Mouse (Mus musculus): ENCODE measurements around the gene Ube2o. TPM values are rescaled to one million over a fixed set of nuclear protein-coding genes. Genes with fewer than 3 reads are reported as not detected.
"Not testable (repeated sequence)": the region's sequence is repeated elsewhere in the genome, so short reads cannot be mapped to it uniquely, and the experiment has no call there.

Gene Ube2o
- polyA plus RNA-seq, 1 experiment from 2014 or later, result 14.4 TPM

DNA sequence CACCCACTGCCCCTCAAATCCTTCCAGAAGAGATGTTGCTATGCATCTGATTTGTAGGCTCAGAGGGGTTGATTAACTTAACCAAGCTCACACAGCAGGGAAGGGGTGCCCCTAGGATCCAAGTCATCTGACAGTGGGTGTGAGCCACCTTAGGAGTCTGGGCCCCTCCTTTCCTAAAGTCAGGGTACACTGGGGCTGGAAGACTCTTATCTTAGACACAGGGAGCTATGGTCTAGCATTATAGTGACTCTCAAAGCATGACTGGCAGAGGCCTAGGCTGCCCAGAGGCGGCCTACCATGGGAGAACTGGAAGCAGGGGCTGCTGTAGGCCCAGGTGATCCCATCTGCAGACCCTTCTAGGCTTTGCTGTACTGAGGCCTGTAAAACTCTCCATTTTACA is 31.3 kb upstream of the Ube2o start:
- Histone ChIP-seq H3K4me3 (ENCODE audit: control insufficient read depth in 1 of 2, insufficient read depth in 1 of 2, low read depth in 1 of 2, low read length in 2 of 2) (no peak overlapping the region), H3K9me3 (ENCODE audit: control insufficient read depth, low read length) (no peaks in the 10 kb centered on the region), H3K4me2 (ENCODE audit: low read length) (no peak overlapping the region), H3K9ac (ENCODE audit: low read length) (no peak overlapping the region), H3K27me3 (ENCODE audit: control insufficient read depth, insufficient read depth, low read length) (no peaks in the 10 kb centered on the region), H3K36me3 (ENCODE audit: control insufficient read depth, insufficient read depth, low read length) (peaks cover 10% of the 10 kb centered on the region; the same call in 1 of the 2 replicates), H3K27ac (replicated peaks in 1 of 2; ENCODE audit: control insufficient read depth in 1 of 2, insufficient read depth in 1 of 2, low read depth in 2 of 2, low read length in 2 of 2) (no peak overlapping the region), H3K4me1 (ENCODE audit: control insufficient read depth in 2 of 2, insufficient read depth in 2 of 2, low read length in 2 of 2) (peaks cover 15 to 21% of the 10 kb centered on the region in 2 experiments)
- no peak for ATAC-seq (ENCODE audit: insufficient number of reproducible peaks, insufficient read depth, low FRiP score, low read depth)
- WGBS, result 74% methylated on average over 1 of the region's 1 CpGs

DNA sequence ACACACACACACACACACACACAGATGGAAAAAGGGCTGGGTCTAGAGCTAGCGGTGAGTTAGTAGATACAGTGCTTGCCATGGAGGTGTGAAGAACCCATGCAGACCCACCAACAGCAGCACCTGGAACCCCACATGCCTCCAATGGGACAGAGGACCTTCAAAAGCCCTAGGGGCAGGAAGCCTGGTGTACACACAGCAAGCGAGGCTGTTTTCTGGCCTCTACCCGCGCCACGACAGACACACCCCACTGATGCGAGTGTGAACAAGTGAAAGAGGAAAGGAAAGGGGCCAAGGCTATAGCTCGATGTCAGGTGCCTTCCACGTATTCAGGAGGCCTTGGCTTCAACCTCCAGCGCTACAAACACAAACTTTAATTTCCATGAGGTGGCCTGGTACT is 30.6 kb upstream of the Ube2o start:
- H3K27ac ChIP-seq (replicated peaks in 1 of 2; ENCODE audit: control insufficient read depth in 1 of 2, insufficient read depth in 1 of 2, low read depth in 2 of 2, low read length in 2 of 2), result no peak overlapping the region
- ATAC-seq (ENCODE audit: insufficient number of reproducible peaks, insufficient read depth, low FRiP score, low read depth), result no peak
- H3K9ac ChIP-seq (ENCODE audit: low read length), result no peak overlapping the region
- no peaks in the 10 kb centered on the region for H3K9me3 ChIP-seq (ENCODE audit: control insufficient read depth, low read length)
- H3K4me1 ChIP-seq (ENCODE audit: control insufficient read depth in 2 of 2, insufficient read depth in 2 of 2, low read length in 2 of 2), result peaks cover 15 to 18% of the 10 kb centered on the region in 2 experiments
- peaks cover 14% of the 10 kb centered on the region for H3K36me3 ChIP-seq (ENCODE audit: control insufficient read depth, insufficient read depth, low read length)
- H3K27me3 ChIP-seq (ENCODE audit: control insufficient read depth, insufficient read depth, low read length), result no peaks in the 10 kb centered on the region
- no peak overlapping the region for H3K4me2 ChIP-seq (ENCODE audit: low read length)
- no peak overlapping the region for H3K4me3 ChIP-seq (ENCODE audit: control insufficient read depth in 1 of 2, insufficient read depth in 1 of 2, low read depth in 1 of 2, low read length in 2 of 2)
- 87% methylated on average over 9 of the region's 9 CpGs for WGBS

DNA sequence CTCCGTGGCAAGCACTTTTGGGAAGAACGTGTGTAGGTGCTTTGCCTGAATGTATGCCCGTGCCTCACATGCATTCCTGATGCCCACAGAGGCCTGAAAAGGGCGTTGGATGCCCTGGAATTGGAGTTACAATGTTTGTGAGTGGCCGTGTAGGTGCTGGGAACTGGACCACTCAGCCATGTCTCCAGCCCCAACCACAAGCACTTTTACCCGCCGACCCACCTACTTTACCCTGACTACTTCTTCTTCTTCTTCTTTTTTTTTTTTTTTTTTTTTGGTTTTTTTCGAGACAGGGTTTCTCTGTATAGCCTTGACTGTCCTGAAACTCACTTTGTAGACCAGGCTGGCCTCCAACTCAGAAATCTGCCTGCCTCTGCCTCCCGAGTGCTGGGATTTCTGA is 29.9 kb upstream of the Ube2o start:
- not testable (repeated sequence) for H3K27ac ChIP-seq (replicated peaks in 1 of 2; ENCODE audit: control insufficient read depth in 1 of 2, insufficient read depth in 1 of 2, low read depth in 2 of 2, low read length in 2 of 2); H3K4me2 ChIP-seq (ENCODE audit: low read length); H3K9ac ChIP-seq (ENCODE audit: low read length); H3K27me3 ChIP-seq (ENCODE audit: control insufficient read depth, insufficient read depth, low read length); H3K9me3 ChIP-seq (ENCODE audit: control insufficient read depth, low read length); ATAC-seq (ENCODE audit: insufficient number of reproducible peaks, insufficient read depth, low FRiP score, low read depth); H3K4me3 ChIP-seq (ENCODE audit: control insufficient read depth in 1 of 2, insufficient read depth in 1 of 2, low read depth in 1 of 2, low read length in 2 of 2)
- Histone ChIP-seq H3K4me1 (ENCODE audit: control insufficient read depth in 2 of 2, insufficient read depth in 2 of 2, low read length in 2 of 2) (peaks cover 9 to 11% of the 10 kb centered on the region in 2 experiments), H3K36me3 (ENCODE audit: control insufficient read depth, insufficient read depth, low read length) (peaks cover 19% of the 10 kb centered on the region)
- WGBS, result 89% methylated on average over 9 of the region's 9 CpGs

DNA sequence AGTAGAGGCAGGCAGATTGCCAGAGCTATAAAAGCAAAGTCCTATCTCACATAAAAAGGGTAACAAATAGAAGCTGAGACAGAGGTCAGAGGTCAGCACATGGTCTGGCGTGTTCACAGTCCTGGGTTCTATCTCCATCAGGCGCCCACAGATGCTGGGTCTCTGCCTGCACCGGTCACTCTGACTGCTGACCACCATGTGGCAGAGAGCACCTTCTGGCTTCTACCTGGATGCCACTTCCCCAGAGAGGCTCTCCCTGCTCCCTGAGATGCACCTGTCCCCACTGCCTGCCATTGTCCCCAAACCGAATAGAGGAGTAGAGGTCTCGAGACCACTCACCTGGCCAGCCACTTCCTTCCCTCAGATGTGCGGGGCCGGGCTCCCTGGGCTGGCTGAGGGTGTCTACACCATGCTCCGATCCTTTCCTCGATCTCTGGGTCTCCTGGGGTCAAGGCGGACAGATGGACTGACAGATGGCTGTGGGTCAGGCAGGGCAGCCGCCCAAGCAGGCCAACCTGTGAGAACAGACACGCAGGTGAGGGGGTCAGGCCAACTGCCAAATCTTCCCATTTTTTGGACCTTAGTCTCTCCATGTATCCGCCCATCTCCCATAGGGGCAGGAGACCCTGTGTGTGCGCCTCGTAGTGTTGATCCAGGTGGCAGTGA is 28.9 kb upstream of the Ube2o start:
- H3K36me3 ChIP-seq (ENCODE audit: control insufficient read depth, insufficient read depth, low read length), result peaks cover 29% of the 10 kb centered on the region
- H3K4me2 ChIP-seq (ENCODE audit: low read length), result no peak overlapping the region
- H3K4me3 ChIP-seq (ENCODE audit: control insufficient read depth in 1 of 2, insufficient read depth in 1 of 2, low read depth in 1 of 2, low read length in 2 of 2), result no peak overlapping the region
- H3K9ac ChIP-seq (ENCODE audit: low read length), result no peak overlapping the region
- no peaks in the 10 kb centered on the region for H3K9me3 ChIP-seq (ENCODE audit: control insufficient read depth, low read length)
- peaks cover 1 to 3% of the 10 kb centered on the region in 2 experiments; a peak in 3 of 4 replicates for H3K4me1 ChIP-seq (ENCODE audit: control insufficient read depth in 2 of 2, insufficient read depth in 2 of 2, low read length in 2 of 2)
- H3K27me3 ChIP-seq (ENCODE audit: control insufficient read depth, insufficient read depth, low read length), result no peaks in the 10 kb centered on the region
- ATAC-seq (ENCODE audit: insufficient number of reproducible peaks, insufficient read depth, low FRiP score, low read depth), result no peak
- 91% methylated on average over 15 of the region's 15 CpGs for WGBS
- no peak overlapping the region for H3K27ac ChIP-seq (replicated peaks in 1 of 2; ENCODE audit: control insufficient read depth in 1 of 2, insufficient read depth in 1 of 2, low read depth in 2 of 2, low read length in 2 of 2)

DNA sequence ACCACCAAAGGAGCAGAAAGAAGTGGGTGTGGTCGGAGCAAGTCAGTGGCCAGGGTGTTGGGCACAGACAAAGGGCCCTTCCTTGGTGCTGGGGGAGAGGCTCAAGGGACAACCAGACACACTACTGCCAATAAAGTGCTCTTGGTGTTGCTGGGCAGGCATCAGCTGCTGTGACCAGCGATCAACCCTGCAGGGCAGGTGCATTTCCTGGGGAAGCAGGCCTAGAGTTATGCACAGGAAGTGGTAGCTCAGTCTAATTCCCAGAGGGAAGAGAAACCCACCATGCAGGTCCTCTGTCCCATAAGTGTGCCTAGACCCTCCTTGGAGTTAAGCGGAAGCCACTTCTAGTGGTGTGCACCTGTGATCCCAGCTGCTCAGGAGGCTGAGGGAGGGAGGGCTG is 26.5 kb upstream of the Ube2o start:
- Histone ChIP-seq H3K9ac (ENCODE audit: low read length) (no peak overlapping the region), H3K4me1 (ENCODE audit: control insufficient read depth in 2 of 2, insufficient read depth in 2 of 2, low read length in 2 of 2) (peaks cover 0 to 3% of the 10 kb centered on the region in 2 experiments; a peak in 1 of 4 replicates), H3K27me3 (ENCODE audit: control insufficient read depth, insufficient read depth, low read length) (no peaks in the 10 kb centered on the region), H3K9me3 (ENCODE audit: control insufficient read depth, low read length) (no peaks in the 10 kb centered on the region), H3K27ac (replicated peaks in 1 of 2; ENCODE audit: control insufficient read depth in 1 of 2, insufficient read depth in 1 of 2, low read depth in 2 of 2, low read length in 2 of 2) (no peak overlapping the region), H3K36me3 (ENCODE audit: control insufficient read depth, insufficient read depth, low read length) (peaks cover 48% of the 10 kb centered on the region), H3K4me3 (ENCODE audit: control insufficient read depth in 1 of 2, insufficient read depth in 1 of 2, low read depth in 1 of 2, low read length in 2 of 2) (no peak overlapping the region), H3K4me2 (ENCODE audit: low read length) (no peak overlapping the region)
- 94% methylated on average over 3 of the region's 3 CpGs for WGBS
- ATAC-seq (ENCODE audit: insufficient number of reproducible peaks, insufficient read depth, low FRiP score, low read depth), result no peak

DNA sequence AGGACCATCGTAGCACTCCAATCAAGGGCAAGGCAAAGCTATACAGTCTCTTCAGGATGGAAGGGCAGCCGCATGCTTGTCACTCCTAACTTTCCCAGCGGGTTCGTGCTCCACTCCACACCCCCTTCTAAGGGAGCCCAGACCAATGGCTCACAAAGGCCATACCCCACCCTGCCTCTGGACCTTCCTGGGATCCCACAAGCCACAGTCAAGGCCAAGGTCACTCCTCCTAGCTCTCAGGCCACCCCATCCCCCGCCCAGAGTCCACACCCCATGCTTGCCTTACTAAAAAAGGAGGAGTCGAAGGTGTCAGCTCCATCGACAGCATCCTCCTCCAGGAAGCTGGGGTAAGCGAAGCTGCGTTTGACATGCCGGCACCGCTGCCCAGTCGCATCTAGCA is 22.9 kb upstream of the Ube2o start:
- no peaks in the 10 kb centered on the region for H3K9me3 ChIP-seq (ENCODE audit: control insufficient read depth, low read length)
- peaks cover 77% of the 10 kb centered on the region for H3K36me3 ChIP-seq (ENCODE audit: control insufficient read depth, insufficient read depth, low read length)
- H3K4me3 ChIP-seq (ENCODE audit: control insufficient read depth in 1 of 2, insufficient read depth in 1 of 2, low read depth in 1 of 2, low read length in 2 of 2), result no peak overlapping the region
- H3K4me1 ChIP-seq (ENCODE audit: control insufficient read depth in 2 of 2, insufficient read depth in 2 of 2, low read length in 2 of 2), result no peaks in the 10 kb centered on the region
- no peak overlapping the region for H3K4me2 ChIP-seq (ENCODE audit: low read length)
- 84% methylated on average over 12 of the region's 12 CpGs for WGBS
- H3K27me3 ChIP-seq (ENCODE audit: control insufficient read depth, insufficient read depth, low read length), result no peaks in the 10 kb centered on the region
- no peak for ATAC-seq (ENCODE audit: insufficient number of reproducible peaks, insufficient read depth, low FRiP score, low read depth)
- no peak overlapping the region for H3K9ac ChIP-seq (ENCODE audit: low read length)
- H3K27ac ChIP-seq (replicated peaks in 1 of 2; ENCODE audit: control insufficient read depth in 1 of 2, insufficient read depth in 1 of 2, low read depth in 2 of 2, low read length in 2 of 2), result no peak overlapping the region

DNA sequence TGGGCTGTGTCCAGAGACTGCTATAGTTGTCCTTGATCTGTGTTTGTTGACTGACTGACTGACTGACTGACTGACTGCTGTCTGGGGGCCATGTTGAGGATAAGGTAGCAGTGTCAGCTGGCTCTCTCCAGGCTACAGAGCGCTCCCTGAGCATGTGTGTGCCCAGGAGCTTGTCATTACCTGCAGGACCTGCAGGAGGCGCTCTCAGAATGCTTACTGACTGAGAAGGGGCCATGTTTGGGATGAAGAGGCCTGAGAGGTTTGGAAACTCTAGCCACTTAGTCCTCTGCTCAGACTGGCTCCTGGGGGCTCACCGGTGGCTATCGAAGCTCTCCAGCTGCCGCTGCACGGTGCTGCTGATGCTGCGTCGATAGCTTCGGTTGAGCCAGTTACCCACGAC is 22.1 kb upstream of the Ube2o start:
- ATAC-seq (ENCODE audit: insufficient number of reproducible peaks, insufficient read depth, low FRiP score, low read depth), result no peak
- Histone ChIP-seq H3K4me1 (ENCODE audit: control insufficient read depth in 2 of 2, insufficient read depth in 2 of 2, low read length in 2 of 2) (no peaks in the 10 kb centered on the region), H3K36me3 (ENCODE audit: control insufficient read depth, insufficient read depth, low read length) (peaks cover 80% of the 10 kb centered on the region), H3K4me2 (ENCODE audit: low read length) (no peak overlapping the region), H3K27ac (replicated peaks in 1 of 2; ENCODE audit: control insufficient read depth in 1 of 2, insufficient read depth in 1 of 2, low read depth in 2 of 2, low read length in 2 of 2) (no peak overlapping the region), H3K9ac (ENCODE audit: low read length) (no peak overlapping the region), H3K9me3 (ENCODE audit: control insufficient read depth, low read length) (no peaks in the 10 kb centered on the region), H3K4me3 (ENCODE audit: control insufficient read depth in 1 of 2, insufficient read depth in 1 of 2, low read depth in 1 of 2, low read length in 2 of 2) (no peak overlapping the region), H3K27me3 (ENCODE audit: control insufficient read depth, insufficient read depth, low read length) (no peaks in the 10 kb centered on the region)
- WGBS, result 66% methylated on average over 10 of the region's 10 CpGs

DNA sequence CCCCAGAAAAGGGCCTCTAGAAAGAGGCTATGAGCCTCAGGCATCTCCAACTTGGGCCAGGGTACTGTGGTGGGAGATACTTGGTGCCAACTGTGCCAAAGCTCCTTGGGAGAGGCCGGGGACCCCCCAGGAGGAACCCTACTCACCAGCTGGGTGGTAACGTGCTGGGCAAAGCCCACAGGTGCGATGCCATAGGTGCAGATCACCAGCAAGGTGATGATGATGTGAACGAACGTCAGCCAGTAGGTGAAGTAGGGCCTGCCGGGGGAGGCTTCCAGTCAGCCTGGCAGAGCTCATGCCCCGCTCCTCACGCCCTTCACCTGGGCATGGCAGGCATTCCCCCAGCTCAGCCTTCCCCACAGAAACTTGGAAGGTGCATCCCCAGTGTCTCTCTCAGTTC is 20.8 kb upstream of the Ube2o start:
- Histone ChIP-seq H3K36me3 (ENCODE audit: control insufficient read depth, insufficient read depth, low read length) (peaks cover 86% of the 10 kb centered on the region), H3K4me1 (ENCODE audit: control insufficient read depth in 2 of 2, insufficient read depth in 2 of 2, low read length in 2 of 2) (no peaks in the 10 kb centered on the region), H3K4me2 (ENCODE audit: low read length) (no peak overlapping the region), H3K27me3 (ENCODE audit: control insufficient read depth, insufficient read depth, low read length) (no peaks in the 10 kb centered on the region), H3K4me3 (ENCODE audit: control insufficient read depth in 1 of 2, insufficient read depth in 1 of 2, low read depth in 1 of 2, low read length in 2 of 2) (no peak overlapping the region), H3K9ac (ENCODE audit: low read length) (no peak overlapping the region), H3K9me3 (ENCODE audit: control insufficient read depth, low read length) (no peaks in the 10 kb centered on the region), H3K27ac (replicated peaks in 1 of 2; ENCODE audit: control insufficient read depth in 1 of 2, insufficient read depth in 1 of 2, low read depth in 2 of 2, low read length in 2 of 2) (no peak overlapping the region)
- 87% methylated on average over 8 of the region's 8 CpGs for WGBS
- no peak for ATAC-seq (ENCODE audit: insufficient number of reproducible peaks, insufficient read depth, low FRiP score, low read depth)

Data from heart, embryonic 14.5 days (tissue).